Mouse (Mus musculus) gastrocnemius, postnatal 14 days (tissue): ENCODE results near the gene Man1c1. TPM values are rescaled to one million over a fixed set of nuclear protein-coding genes. Genes with fewer than 3 reads are reported as not detected.

Experiments used
- DNase-seq: peaks from one replicate; pipeline ENCODE4 v3.0.0; 2021; ENCODE audit warnings: mixed read lengths
- intact Hi-C: fragments of 180-260 bp; cut with DNase I; formaldehyde crosslinking; loops from one replicate; pipeline ENCODE4 v1.15.1; 2025; ENCODE audit warnings: low total_unique reads
- total RNA-seq, 2 experiments: library from RNA; stranded (reverse); gene quantifications; 2 replicates each; pipeline ENCODE4 v1.2.3; 2021

Gene Man1c1
- total RNA-seq, 2 experiments from 2014 or later, result 7.9 to 9.5 TPM

- no peak for DNase-seq
Observed at GRCm38 (mm10) chr4:134538997-134539580, 165.0 kb downstream of the Man1c1 start.

GRCm38 (mm10) chr4:134535787-134536151 lies 168.3 kb downstream of the Man1c1 start:
- DNase-seq, result no peak
- intact Hi-C loops, result no loop called here

More at GRCm38 (mm10) chr4:134538997-134539580, 165.0 kb downstream of the Man1c1 start:
- intact Hi-C loops, result no loop called here

- intact Hi-C loops, result no loop called here
- DNase-seq, result peak; percentile 98
Observed at GRCm38 (mm10) chr4:134534932-134535786, 168.9 kb downstream of the Man1c1 start, which contains the start of gene Mtfr1l. Mtfr1l (minus strand) TSS chr4:134535387.

- peak; percentile 78 for DNase-seq
- intact Hi-C loops, result no loop called here
Observed at GRCm38 (mm10) chr4:134534124-134534886, 169.8 kb downstream of the Man1c1 start.

- intact Hi-C loops, result no loop called here
- DNase-seq, result no peak
Observed at GRCm38 (mm10) chr4:134533421-134533820, 170.7 kb downstream of the Man1c1 start.

- intact Hi-C loops, result no loop called here
- DNase-seq, result no peak
Observed at GRCm38 (mm10) chr4:134532928-134533327, 171.2 kb downstream of the Man1c1 start.

- DNase-seq, result no peak
Observed at GRCm38 (mm10) chr4:134526220-134526619, 177.9 kb downstream of the Man1c1 start.

GRCm38 (mm10) chr4:134525806-134526205 lies 178.3 kb downstream of the Man1c1 start:
- intact Hi-C loops, result no loop called here
- DNase-seq, result no peak

More at GRCm38 (mm10) chr4:134526220-134526619, 177.9 kb downstream of the Man1c1 start:
- intact Hi-C loops, result no loop called here

- intact Hi-C loops, result no loop called here
- DNase-seq, result no peak
Observed at GRCm38 (mm10) chr4:134523447-134523846, 180.6 kb downstream of the Man1c1 start.

- DNase-seq, result no peak
- intact Hi-C loops, result no loop called here
Observed at GRCm38 (mm10) chr4:134519281-134519680, 184.8 kb downstream of the Man1c1 start.

- DNase-seq, result no peak
- intact Hi-C loops, result no loop called here
Observed at GRCm38 (mm10) chr4:134518541-134518940, 185.5 kb downstream of the Man1c1 start.

GRCm38 (mm10) chr4:134517719-134518118 lies 186.4 kb downstream of the Man1c1 start:
- DNase-seq, result no peak
- intact Hi-C loops, result no loop called here

- peak; percentile 27 for DNase-seq
- intact Hi-C loops, result no loop called here
Observed at GRCm38 (mm10) chr4:134516981-134517380, 187.1 kb downstream of the Man1c1 start.

GRCm38 (mm10) chr4:134515614-134516013 lies 188.5 kb downstream of the Man1c1 start:
- intact Hi-C loops, result no loop called here

GRCm38 (mm10) chr4:134514309-134514930 lies 189.7 kb downstream of the Man1c1 start:
- DNase-seq, result no peak
- intact Hi-C loops, result no loop called here

More at GRCm38 (mm10) chr4:134515614-134516013, 188.5 kb downstream of the Man1c1 start:
- no peak for DNase-seq

- intact Hi-C loops, result no loop called here
- peak; percentile 77 for DNase-seq
Observed at GRCm38 (mm10) chr4:134512798-134513197, 191.3 kb downstream of the Man1c1 start.

- intact Hi-C loops, result no loop called here
- DNase-seq, result no peak
Observed at GRCm38 (mm10) chr4:134511730-134512129, 192.4 kb downstream of the Man1c1 start.
